Mouse (Mus musculus) bone marrow, adult 2 months (tissue): ENCODE results near the gene Rnf26. TPM values are rescaled to one million over a fixed set of nuclear protein-coding genes. Genes with fewer than 3 reads are reported as not detected.

Source experiments
- H3K27ac ChIP-seq: fragments of 200-500 bp; 2 replicates; pipeline ENCODE4 v1.5.1; 2012; ENCODE audit warnings: low read depth, mild to moderate bottlenecking, control low read depth, inconsistent platforms, low read length; ENCODE audit not compliant: control insufficient read depth, poor library complexity, insufficient read depth
- H3K4me1 ChIP-seq: fragments of 200-500 bp; 2 replicates; pipeline ENCODE4 v1.6.1; 2011; ENCODE audit warnings: low read length; ENCODE audit not compliant: control insufficient read depth, insufficient read depth
- H3K4me3 ChIP-seq: fragments of 200-500 bp; replicated peaks from 2 replicates; pipeline ENCODE3; 2011; ENCODE audit warnings: mild to moderate bottlenecking, low read depth, low read length, control low read depth; ENCODE audit not compliant: control insufficient read depth
- CTCF ChIP-seq: fragments of 200-500 bp; IDR thresholded peaks from 2 replicates; pipeline ENCODE4 v1.5.1; 2011; ENCODE audit warnings: low read length, control low read depth; ENCODE audit not compliant: control insufficient read depth, insufficient read depth
- POLR2A ChIP-seq: fragments of 200-500 bp; IDR thresholded peaks from 2 replicates; pipeline ENCODE4 v1.6.1; 2011; ENCODE audit warnings: low read depth, mild to moderate bottlenecking, control low read depth, low read length, borderline replicate concordance; ENCODE audit not compliant: control insufficient read depth
- WGBS: fragments of 180-500 bp; shearing (Covaris S2); methylation state at CpG from one replicate; pipeline ENCODE4 v1.1.7; 2018; 5-methylcytosine and 5-hydroxymethylcytosine counted together
- polyA plus RNA-seq: library from polyadenylated mRNA; stranded (reverse); fragments of >200 nt; gene quantifications from 2 replicates; pipeline ENCODE4 v1.2.4, GENCODE M21; 2011; ENCODE audit warnings: low replicate concordance; ENCODE audit not compliant: missing spikeins, insufficient read depth, insufficient read length

The Rnf26 gene
- polyA plus RNA-seq, 1 experiment = 28.8 TPM

DNA sequence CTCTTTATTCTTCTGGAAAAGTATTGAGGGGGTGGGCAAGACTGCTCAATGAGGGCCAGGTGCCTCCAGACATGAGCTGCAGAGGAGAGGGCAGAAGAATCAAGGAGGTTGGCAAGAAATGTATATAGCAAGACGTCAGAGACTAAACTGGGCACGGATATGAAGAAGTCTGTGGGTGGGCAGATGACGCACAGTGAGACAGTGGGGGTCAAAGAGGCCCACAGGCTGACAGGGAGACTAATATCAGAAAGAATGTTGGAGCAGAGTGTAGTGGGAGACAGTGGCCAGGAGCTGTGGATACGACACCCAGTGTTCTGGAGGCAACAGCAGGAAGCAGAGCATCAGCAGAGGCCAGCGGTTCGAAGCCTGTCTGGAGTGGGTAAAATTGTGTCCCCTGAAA is 54.7 kb downstream of the Rnf26 start:
- TF ChIP-seq CTCF (no peak), POLR2A (no peak)
- no peak overlapping the region for H3K27ac ChIP-seq
- no peak overlapping the region for H3K4me3 ChIP-seq
- H3K4me1 ChIP-seq = no peaks in the 10 kb centered on the region
- WGBS = 74% methylated on average over 6 of the region's 6 CpGs

DNA sequence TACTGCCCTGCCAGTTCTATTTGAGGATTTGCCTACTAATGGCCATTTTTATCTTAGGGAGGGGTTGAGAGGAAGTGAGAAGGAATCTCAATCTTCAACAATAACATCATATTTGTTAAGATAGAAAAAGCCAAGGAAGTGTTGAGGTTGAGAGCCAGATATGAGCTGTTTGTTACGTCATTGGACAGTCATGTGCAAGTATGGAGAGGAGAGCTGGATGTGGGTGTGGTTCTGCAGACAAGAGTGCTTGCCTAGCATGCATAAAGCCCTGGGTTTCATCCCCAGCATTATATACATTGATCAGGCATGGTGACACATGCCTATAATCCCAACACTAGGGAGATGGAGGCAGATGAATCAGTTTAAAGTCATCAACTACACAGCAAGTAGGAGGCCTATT is 59.4 kb downstream of the Rnf26 start:
- Histone ChIP-seq H3K27ac (no peak overlapping the region), H3K4me1 (no peaks in the 10 kb centered on the region), H3K4me3 (no peak overlapping the region)
- 30% methylated on average over 1 of the region's 1 CpGs for whole genome bisulfite sequencing
- no peak for TF ChIP-seq POLR2A
- no peak for TF ChIP-seq CTCF

DNA sequence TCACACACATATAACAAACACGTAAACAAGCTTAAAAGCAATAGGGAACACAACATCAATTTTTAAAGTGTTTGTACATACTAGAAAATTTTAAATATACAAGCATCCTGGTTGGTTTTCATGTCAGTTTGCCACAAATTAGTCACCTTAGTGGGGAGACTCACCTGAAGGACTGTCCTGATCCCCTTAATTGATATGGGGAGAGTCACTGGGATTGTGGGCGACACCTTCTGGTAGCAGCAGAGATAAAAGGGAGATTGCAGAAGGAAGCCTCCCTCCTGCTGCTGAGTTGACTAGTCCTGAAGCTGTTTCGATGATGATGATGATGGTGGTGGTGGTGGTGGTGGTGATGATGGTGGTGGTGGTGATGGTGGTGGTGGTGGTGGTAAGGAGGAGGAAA is 60.5 kb downstream of the Rnf26 start:
- no peak overlapping the region for H3K4me3 ChIP-seq
- TF ChIP-seq CTCF (no peak), POLR2A (no peak)
- H3K27ac ChIP-seq = no peak overlapping the region
- H3K4me1 ChIP-seq = no peaks in the 10 kb centered on the region
- 74% methylated on average over 3 of the region's 3 CpGs for WGBS

DNA sequence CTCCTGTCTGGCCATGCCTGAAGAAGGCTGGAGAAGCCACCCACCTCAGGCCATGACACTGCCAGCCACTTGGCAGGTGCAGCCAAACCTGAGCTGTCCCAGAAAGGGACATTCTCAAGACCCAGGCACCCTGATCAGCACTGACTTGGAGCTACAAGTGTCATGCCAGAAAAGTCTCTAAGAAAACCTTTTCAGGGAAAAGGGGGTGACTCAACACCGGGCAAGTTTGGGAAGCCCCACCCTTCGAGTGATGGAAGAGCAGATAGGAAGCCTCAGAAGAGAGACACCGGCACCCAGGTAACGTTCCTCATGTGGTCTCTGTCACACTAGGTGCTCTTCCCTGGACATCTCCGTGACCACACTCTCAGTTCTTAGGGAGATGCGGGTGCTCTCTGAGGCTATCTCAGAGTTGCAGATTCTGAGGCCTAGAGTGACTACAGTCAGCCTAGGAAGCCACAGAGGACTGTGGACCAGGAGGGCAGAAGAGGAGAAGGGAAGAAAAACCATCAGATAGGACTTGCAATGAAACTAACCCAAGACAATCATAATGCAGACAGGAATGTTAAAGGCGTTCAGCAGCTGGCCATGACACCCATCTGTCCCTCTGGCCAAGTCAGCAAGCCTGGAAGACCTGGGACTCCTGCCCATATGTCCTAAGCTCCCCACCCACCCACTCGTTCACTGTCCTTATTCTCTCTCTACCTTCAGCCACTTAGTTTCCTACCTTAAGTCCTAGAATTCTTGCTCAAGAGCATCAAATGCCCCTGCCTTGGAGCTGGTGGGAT is 63.7 kb downstream of the Rnf26 start:
- 67% methylated on average over 8 of the region's 8 CpGs for WGBS
- TF ChIP-seq CTCF (no peak), POLR2A (no peak)
- H3K4me1 ChIP-seq = peaks cover 2% of the 10 kb centered on the region
- no peak overlapping the region for H3K27ac ChIP-seq
- no peak overlapping the region for H3K4me3 ChIP-seq

DNA sequence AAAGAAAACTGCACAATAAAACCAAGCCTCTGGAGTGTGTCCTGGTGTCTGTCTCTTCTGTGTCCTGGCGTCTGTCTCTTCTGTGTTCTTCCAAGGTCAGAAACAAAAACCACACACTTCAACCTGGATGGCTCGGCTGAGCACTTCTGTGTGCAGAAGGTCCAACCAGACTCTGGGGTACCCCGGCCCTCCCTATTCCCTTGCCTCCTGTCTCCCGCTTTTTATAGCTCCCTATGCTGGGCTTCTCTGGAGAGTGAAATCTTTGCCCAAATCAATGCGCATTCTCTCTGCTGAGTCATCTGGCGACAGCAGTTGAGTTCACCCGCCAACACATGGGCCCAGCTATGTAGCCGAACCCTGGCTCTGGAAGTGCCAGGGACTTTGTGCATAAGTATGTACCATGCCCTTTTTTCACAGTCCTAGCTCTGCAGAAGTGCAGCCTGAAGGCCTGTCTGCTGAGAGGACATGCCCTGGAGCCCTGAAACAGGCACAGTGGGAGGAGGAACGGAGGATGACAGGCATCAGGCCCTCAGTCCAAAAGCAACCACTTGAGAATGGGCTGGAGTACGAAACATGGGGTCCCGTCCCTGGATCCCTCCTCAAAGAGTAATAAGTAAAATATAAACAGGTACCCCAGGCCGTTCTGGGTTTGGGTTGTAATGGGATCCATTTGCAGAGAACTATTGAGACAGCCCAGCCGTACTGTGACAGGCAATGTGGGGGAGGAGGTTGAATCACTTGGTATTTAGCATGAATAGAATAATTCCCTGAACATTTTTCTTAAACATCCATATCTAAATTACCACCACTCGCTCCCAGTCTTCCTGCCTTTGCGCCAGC is 64.6 kb downstream of the Rnf26 start:
- no peak overlapping the region for H3K4me3 ChIP-seq
- peaks cover 3% of the 10 kb centered on the region for H3K4me1 ChIP-seq
- H3K27ac ChIP-seq = no peak overlapping the region
- WGBS = 73% methylated on average over 15 of the region's 15 CpGs
- no peak for TF ChIP-seq CTCF
- TF ChIP-seq POLR2A = no peak

DNA sequence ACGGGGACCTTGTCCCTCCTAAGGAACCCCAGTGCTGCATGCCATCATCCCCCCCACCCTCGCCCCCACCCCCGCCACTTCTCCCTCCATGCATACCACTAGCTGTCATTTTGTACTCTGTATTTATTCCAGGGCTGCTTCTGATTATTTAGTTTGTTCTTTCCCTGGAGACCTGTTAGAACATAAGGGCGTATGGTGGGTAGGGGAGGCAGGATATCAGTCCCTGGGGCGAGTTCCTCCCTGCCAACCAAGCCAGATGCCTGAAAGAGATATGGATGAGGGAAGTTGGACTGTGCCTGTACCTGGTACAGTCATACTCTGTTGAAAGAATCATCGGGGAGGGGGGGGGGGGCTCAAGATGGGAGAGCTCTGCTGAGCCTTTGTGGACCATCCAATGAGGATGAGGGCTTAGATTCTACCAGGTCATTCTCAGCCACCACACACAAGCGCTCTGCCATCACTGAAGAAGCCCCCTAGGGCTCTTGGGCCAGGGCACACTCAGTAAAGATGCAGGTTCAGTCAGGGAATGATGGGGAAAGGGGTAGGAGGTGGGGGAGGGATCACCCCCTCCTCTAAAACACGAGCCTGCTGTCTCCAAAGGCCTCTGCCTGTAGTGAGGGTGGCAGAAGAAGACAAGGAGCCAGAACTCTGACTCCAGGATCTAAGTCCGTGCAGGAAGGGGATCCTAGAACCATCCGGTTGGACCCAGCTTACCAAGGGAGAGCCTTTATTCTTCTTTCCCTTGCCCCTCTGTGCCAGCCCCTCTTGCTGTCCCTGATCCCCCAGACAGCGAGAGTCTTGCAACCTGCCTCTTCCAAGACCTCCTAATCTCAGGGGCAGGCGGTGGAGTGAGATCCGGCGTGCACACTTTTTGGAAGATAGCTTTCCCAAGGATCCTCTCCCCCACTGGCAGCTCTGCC is 65.5 kb downstream of the Rnf26 start:
- no peak for TF ChIP-seq POLR2A
- no peak for TF ChIP-seq CTCF
- no peak overlapping the region for H3K4me3 ChIP-seq
- WGBS = 45% methylated on average over 14 of the region's 14 CpGs
- no peak overlapping the region for H3K27ac ChIP-seq
- peaks cover 3% of the 10 kb centered on the region for H3K4me1 ChIP-seq

DNA sequence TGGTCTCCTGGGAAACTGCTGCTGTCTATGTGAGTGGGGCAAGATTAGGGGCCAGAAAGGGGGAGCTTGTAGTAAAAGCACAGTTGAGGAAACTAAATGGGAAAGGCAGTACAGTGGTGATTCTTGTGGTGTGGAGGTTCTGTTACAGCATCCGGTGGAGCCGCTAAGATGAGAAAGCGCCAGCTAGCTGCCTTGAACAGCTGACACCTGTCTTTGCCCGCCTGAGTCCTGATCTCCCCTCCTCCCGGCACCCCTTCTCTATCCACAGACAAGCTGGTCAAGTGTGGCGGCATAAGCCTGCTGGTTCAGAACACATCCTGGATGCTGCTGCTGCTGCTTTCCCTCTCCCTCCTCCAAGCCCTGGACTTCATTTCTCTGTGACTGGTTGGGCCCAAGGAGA is 66.2 kb downstream of the Rnf26 start:
- no peak overlapping the region for H3K4me3 ChIP-seq

DNA sequence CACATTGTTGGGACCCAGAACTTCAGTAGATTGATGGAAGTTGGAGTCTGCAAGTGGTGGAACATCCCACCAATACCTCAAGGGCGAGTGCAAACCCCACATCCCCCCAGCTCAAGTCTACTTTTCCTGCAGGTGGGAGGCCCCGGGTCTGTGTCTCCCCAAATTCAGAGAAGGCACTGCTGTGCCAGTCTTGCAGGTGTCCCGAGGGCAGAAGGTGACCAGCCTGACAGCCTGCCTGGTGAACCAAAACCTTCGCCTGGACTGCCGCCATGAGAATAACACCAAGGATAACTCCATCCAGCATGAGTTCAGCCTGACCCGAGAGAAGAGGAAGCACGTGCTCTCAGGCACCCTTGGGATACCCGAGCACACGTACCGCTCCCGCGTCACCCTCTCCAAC is 66.9 kb downstream of the Rnf26 start:
- Histone ChIP-seq H3K27ac (no peak overlapping the region), H3K4me3 (no peak overlapping the region), H3K4me1 (peaks cover 3% of the 10 kb centered on the region)
- TF ChIP-seq CTCF (no peak), POLR2A (no peak)
- 51% methylated on average over 12 of the region's 12 CpGs for WGBS

More for the DNA sequence above, 66.2 kb downstream of the Rnf26 start:
- Histone ChIP-seq H3K4me1 (peaks cover 3% of the 10 kb centered on the region), H3K27ac (no peak overlapping the region)
- 5% methylated on average over 6 of the region's 6 CpGs for WGBS
- TF ChIP-seq CTCF (no peak), POLR2A (no peak)
